Mouse (Mus musculus) bone marrow, adult 2 months (tissue): ENCODE results near the gene Creb3l4.

Source experiments
- CTCF ChIP-seq: fragments of 200-500 bp; IDR thresholded peaks from 2 replicates; pipeline ENCODE4 v1.5.1; 2011; ENCODE audit warnings: low read length, control low read depth; ENCODE audit not compliant: control insufficient read depth, insufficient read depth
- POLR2A ChIP-seq: fragments of 200-500 bp; IDR thresholded peaks from 2 replicates; pipeline ENCODE4 v1.6.1; 2011; ENCODE audit warnings: low read depth, mild to moderate bottlenecking, control low read depth, low read length, borderline replicate concordance; ENCODE audit not compliant: control insufficient read depth

- TF ChIP-seq POLR2A (no peak), CTCF (no peak)
Measured at GRCm38 (mm10) chr3:90215825-90216380, 27.4 kb downstream of the Creb3l4 start.
